Mouse (Mus musculus) cerebral cortex, adult 2 months (tissue): ENCODE data around the gene Nudt4.

Experiments used
- WGBS: fragments of 180-500 bp; shearing (Covaris S2); methylation state at CpG from one replicate; pipeline ENCODE4 v1.1.7; 2018; 5-methylcytosine and 5-hydroxymethylcytosine counted together

The Nudt4 gene

DNA sequence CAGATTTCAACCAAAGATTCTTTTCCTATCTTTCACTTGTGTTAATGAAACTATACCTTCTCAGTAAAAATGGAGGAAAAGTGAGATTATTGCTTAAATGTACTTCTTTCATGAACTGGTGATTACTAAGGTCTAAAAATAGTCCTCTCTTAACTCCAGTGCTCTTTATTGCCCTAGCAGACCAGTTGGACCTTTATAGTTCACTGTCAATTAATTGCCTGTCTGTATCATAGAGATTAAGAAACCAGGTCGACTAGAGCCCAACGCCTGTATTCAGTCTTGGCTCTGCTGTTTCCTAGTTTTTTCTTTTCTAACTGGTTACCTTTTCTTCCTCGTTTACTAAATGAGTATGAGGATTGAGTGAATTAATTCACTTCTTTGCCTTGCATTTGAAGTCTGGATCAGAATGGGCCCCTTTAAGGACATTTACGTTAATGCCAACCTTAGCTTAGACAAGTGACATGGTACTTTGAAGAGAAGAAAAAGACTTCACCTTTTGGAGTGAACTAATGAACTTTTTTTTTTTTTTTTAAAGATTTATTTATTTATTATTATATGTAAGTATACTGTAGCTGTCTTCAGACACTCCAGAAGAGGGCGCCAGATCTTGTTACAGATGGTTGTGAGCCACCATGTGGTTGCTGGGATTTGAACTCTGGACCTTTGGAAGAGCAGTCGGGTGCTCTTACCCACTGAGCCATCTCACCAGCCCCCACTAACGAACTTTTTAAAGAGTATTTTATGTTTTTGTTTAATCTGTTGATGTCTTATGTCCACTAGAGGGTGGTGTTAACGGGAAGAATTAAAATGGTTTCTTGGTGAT, 28.3 kb downstream of the Nudt4 start:
- WGBS: 81% methylated on average over 8 of the region's 8 CpGs

DNA sequence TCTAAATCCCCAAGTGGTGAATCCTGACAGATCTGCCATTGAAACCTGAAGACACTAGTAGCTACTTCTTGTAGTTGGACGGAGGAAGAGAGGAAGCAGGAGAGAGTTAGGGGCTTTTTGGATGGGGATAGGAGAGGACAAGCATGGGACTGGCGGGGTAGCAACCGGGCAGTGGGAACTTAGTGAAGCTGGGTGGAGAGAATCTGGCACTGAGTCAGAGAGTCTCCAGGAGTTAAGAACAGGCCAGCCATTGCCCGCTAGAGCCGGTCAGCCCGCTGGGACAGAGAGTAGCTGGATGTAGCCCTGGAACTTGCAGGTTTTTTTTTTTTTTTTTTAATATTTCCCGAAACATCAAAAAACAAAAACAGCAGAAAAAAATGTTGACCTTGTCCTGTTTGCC, 30.6 kb downstream of the Nudt4 start:
- 77% methylated on average over 7 of the region's 7 CpGs for WGBS

DNA sequence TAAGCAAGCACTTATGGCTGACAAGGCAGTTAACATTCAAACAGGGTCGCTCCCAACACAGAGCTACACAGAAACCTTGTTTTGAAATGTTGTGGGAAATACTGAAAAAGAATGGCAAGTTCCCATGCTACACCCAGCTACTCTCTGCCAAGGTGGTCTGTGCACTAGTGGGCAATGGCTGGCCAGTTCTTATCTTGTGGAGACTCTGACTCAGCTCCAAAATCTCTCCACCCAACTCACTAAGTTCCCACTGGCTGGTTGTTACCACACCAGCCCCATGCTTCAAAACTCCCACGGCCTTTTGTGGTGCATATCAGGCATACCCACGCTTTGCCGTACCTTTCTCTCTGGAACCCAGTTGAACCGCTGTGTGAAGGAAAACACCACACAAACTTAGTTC, 31.0 kb downstream of the Nudt4 start:
- WGBS: 85% methylated on average over 5 of the region's 5 CpGs

DNA sequence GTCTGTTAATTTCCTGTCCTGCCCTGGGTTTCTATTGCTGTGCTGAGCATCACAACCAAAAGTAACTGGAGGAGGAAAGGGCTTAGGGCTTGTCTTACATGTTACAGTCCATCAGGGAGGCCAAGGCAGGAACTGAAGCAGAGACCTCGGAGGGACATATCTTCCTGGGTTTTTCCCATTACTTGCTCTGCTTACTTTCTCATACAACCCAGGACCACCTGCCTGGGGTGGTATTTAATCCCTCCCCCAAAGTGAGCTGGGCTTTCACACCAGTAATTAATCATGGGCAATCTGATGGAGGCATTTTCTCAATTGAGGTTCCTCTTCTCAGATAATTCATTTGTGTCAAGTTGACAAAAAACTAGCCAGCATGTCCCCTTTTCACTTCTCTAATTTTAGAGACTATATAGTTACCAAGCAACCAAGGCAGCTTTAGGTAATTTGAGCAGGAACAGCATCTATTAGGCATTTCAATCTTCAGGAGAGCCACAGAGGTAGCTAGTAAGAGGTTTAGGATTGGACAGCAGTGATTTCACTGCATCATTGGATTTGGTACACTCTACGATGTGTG, 33.3 kb downstream of the Nudt4 start:
- WGBS: 55% methylated on average over 2 of the region's 2 CpGs

DNA sequence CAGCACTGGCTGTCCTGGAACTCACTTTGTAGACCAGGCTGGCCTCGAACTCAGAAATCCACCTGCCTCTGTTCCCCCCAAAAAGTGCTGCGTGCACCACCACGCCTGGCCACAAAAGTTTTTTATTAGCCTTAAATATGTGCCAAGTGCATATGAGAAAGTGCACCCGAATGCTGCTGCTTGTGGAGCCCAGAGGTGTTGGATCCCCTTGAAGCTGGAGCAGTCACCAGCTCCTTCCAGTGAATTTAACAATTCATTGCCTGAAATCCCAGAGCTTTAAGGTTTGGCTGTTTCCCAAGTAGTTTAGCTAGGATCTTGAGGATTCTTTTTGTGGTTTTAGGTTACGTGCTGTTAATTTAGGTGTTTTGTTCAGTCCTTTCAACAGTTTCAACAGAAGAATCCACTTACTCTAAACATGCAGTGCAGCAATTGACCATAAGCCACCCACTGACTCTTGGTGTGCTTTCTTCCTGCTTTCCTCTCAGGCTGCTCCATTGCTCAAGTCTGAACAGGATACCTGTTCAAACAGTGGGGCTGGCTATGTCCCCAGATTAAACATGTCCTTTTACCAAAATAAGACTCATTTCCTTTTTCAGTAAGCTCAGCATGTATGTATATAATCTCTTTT, 37.3 kb downstream of the Nudt4 start:
- WGBS: 69% methylated on average over 5 of the region's 5 CpGs

DNA sequence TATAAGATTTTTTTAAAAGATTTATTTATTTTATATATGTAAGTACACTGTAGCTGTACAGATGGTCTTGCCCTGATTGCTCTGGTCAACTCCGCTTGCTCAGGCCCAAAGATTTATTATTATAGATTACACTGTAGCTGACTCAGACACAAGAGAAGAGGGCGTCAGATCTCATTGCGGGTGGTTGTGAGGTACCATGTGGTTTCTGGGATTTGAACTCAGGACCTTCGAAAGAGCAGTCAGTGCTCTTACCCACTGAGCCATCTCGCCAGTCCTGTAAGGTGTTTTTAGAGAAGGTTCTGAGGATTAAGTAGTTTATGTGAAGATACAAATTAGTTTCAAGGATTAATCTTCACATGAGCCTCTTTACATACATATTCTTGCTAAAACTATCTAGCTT, 38.1 kb downstream of the Nudt4 start:
- 96% methylated on average over 5 of the region's 5 CpGs for WGBS

DNA sequence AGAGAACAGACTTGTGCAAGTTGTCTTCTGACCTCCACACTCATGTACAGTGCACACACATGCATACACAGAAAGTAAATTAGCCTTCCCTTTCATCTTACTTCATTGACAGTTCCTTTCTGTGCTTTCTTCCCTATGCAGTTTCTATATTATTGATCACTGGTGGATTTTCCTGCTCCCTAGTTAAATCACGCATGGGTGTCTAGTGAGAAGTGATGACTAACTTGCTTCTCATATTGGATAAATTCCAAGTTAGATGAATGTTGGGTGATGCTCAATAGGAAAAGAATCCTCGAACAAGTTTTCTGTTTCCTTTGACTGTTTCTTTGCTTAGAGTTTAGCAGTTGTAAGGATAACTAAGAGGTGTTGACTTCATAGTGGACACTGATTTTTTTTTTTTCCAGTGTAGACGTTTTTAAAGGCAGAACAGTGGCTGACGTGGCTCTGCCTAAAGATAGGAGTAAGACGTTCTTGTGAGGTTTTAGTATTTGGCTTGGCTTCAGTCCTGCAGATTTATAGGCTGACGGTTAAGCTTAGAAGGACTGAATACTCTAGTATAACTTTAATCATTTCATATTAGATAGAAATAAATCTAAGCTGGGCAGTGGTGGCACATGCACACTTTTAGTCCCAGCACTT, 38.8 kb downstream of the Nudt4 start:
- 31% methylated on average over 6 of the region's 6 CpGs for WGBS

DNA sequence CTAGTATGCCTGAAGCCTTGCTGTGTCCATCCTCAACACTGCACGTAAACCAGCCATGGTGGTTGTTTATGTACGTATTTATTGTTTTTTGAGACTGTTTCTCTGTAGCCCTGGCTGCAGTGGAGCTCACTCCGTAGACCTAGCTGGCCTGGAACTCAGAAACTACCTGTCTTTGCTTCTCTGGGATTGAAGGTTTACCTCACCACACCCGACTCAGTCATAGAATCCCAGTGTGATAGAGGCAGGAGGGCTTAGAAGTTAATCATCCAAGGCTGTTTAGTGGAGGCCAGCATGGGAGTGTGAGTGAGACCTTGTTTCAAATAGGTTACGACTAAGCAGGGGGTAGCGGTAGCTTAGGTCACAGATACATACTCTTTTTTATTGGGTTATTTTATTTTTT, 46.3 kb downstream of the Nudt4 start:
- 88% methylated on average over 6 of the region's 6 CpGs for WGBS

DNA sequence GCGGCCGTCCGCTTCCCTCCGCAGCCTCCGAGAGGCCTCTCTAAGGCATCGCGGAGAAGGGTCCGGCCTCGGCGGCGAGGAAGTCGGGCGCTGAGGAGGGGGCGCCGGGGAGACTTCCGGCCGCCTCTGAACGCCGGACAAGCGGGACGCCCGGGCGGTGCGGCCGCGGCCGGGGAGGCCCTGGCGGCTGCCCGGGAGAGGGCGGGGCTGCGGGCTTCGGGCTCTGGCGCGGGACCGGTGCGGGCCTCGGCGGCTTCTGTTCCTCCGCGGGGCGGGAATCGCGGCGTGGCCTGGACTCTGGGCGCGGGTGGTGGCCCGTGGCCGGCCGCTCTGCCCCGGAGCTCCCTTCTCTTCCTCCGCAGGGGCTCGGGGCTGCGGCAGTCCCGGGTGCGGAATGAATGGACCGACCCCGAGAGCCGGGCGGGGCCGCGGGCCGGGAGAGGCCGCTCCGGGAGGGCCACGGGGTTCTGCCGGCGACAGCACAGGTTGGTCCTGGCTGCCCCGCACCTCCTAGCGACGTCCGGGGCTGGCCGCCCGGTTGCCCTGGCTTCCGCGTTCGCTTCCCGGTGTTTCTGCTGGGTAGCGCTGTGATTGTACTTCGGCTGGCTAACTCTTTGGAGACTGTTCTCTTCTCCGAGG, 48.5 kb downstream of the Nudt4 start:
- WGBS: under 1% methylated on average over 76 of the region's 80 CpGs

DNA sequence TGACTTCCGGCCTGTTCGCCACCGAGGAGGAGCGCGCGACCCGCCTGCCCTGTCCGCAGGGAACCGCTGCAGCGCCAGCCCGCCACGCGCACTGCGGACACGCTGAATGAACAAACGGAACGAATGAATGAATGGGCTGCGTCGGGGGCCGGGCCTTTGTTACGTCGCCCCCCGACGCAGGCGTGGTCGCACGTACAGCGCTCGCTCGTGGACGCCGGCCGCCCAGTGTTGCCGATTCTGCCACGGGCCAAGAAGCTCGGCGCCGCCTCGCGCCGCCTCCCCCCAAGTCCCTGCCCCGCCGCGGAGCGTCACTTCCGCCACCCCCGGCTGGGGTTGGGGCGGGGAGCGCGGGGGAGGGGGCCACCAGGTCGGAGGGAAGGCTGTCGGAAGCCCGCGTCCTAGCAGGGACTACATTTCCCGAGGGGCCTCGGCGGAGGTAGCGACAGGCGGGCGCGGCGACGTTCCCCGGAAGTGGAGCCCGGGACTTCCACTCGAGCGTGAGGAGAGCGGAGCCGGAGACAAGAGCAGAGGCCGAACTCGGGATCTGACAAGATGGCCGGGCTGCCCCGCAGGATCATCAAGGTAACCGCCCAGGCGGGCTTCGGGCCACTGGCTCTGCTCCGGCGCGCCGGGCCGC, 49.2 kb downstream of the Nudt4 start, which contains the start of gene Ube2n:
TSS of gene Ube2n (plus strand) at position 490 of the 637 bp plus-strand sequence.
- WGBS: under 1% methylated on average over 81 of the region's 81 CpGs

DNA sequence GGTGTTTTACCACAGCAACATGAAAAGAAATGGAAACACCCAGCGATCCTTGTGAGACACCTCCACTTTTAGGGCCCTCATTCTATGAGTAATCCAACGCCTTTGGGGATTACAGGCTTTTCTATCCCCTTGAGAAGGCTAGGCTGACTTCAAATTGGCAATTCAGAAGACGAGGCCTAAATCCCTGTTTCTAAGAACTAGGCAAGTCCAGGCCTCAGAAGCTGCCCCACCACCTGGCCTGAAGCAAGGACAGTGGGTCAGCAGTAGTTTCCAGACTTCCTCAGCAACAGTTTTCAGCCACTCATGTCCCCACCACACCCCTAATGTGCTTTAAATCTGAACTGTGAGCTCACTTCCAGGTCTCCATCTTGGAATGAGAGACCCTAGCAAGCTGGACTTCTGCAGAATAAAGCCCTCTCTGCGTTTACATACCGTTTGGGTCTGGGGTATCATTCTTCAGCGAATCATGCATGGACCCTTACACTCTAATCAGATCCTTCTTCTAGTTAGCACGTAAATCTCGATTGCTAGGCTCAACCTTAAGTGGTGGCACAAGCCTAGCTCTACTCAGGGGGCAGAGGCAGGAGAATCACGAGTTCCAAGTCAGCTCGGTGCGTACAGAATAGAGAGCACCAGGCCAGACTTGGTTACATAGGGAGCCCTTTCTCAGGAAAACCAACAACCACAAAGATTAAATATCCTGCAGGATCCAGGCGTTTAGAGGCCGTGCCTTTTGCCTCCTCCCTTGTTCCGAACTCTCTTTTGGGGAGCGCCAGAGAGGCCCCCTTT, 50.0 kb downstream of the Nudt4 start:
- WGBS: 28% methylated on average over 15 of the region's 15 CpGs

DNA sequence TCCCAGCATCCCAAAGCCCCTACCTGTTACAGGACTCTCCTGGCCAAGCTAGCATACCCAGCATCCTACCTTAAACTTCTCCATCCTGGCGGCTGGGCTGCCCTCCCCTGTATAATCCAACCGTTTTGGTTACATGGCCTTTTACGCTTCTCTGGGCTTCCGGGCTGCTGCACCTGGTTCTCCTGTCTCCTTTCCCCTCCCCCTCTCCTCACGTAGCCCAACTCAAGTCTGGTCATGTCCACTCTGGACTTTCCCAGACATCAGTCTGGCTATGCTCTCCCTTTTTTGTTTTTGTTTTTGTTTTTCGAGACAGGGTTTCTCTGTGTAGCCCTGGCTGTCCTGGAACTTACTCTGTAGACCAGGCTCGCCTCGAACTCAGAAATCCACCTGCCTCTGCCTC, 51.3 kb downstream of the Nudt4 start:
- 88% methylated on average over 8 of the region's 8 CpGs for WGBS

DNA sequence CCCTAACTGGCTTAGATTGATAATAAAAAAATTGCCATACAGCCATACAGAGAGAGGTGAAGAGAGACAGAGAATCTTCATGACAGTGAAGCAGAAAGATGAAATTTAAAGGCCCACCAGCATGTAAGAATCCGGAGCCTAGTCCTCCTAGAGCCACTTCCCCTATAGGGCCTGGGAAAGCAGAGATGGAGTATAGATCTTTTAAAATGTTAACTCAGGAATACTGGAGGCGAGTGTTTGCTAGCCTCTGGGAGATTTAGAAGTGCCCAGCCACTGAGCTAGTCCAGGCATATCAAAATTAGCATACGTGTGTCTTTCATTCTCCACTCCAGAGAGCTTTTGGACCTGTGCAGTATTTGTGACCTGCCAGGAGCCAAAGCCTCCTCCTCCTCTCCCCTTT, 54.7 kb downstream of the Nudt4 start:
- WGBS: 82% methylated on average over 3 of the region's 3 CpGs

DNA sequence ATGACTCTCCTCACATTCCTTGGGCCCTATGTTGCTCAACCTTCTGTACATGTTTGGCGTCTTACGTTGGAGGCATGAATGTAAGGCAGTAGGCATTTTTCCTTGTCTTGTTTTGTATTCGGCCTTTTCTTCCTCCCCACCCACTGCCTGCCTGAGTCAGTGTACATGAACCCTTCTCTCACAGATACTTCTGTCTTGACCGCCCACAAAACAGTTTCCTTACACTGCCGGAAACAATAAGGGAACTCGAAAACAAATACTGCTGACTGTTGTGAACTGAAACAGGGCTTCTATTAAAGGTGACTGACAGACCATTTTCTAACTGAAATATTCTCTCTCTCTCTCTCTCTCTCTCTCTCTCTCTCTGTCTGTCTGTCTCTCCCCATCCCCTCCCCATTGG, 55.2 kb downstream of the Nudt4 start:
- 49% methylated on average over 6 of the region's 6 CpGs for WGBS

DNA sequence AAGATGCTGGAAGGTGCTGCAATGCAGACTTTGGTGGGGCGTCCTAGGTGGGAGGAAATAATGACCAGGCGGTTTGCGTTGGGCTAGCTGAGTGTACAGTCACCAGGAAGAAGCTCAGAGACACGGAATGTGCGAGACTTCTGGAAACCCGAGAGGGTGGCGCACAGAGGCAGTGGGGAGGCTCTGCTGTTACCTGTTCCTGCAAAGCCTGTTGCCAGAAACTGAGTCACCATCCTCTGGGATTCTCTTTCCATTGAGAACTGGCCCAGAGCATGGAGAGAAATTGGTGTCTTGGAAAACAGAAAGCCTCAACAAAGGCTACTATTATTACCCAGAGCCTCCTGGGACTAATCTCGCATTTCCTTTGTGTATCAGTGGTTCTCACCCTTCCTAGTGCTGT, 55.8 kb downstream of the Nudt4 start:
- 81% methylated on average over 8 of the region's 8 CpGs for WGBS

DNA sequence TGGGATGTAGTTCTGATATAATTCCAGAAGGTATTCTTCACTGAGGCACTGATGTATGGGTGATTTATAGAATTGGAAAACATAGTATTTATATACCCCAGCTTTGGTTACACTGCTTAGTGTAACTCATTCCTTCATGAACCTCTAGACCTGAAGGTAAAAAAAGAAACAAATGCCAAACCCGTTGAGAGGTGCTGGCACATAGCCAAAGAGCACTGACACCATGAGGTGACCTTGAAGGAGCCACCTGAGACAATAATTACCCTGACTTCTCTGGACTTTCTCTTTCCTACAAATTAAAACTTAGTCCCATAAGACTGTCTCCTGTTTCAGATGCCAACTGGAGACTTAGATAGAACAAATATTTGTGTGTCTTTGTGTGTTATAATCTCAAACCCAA, 59.6 kb downstream of the Nudt4 start:
- WGBS: 29% methylated on average over 1 of the region's 1 CpGs

DNA sequence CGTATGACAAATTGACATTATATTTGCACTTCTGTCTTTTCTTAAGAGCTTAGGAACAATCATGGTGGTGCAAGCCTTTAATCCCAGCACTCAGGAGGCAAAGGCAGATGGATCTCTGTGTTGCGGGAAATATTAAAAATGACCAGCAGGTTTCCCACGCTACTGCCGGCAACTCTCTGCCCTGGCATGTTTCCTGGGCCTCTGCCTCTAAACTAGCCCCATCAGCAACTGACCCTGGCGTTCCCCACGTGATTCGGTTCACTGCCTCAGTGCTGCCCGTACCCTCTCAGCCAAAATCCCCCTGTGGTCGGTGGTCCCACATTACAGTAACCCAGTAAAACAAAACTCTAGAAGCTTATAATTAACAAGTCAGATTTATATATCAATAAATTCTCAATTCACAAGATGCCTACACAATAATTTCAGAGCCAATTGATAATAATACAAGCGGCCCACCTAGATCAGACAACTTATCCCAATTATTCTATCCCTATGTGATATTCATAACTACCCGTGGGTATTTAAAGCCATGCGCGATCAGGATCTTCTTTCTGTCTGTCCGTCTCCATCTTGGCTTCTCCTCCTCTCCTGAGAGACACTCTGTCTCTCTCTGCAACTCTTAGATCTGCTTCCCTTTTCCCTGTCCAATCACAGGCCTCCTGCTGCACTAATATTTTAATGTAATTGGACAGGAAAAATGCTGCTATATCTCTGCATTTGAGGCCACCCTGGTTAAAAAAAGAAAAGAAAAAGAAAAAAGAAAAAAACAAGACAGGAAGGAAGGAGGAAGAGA, 60.3 kb downstream of the Nudt4 start:
- 88% methylated on average over 14 of the region's 14 CpGs for WGBS

DNA sequence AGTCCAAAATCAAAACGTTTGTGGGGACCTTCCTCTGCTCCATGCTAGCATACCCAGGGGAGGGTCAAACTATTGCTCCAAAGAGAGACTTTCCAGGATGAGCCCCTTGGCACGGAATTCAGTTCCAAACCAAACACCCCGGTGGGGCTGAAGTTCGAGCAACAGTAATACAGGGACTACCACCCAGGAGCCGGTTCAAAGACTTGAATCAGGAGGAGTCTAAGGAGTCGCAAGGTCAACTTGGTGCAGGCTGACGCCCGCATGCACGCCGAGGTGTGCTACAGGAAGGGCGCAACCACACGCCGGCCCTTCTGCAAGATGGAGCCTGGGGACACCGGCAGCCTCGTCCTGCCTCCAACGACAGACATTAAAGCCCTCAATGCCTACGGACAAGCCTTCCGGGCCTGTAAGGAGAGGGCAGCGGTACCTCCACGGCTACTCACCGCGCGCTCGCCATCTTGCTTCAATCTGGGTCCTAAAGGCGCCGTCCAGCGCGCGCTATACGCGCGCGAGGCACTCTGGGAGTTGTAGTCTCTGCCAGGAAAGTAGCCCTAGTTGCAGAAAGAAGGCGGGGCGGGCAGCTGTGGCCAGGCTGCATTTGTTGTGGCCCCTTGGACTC, 62.4 kb downstream of the Nudt4 start, which contains the start of gene Mrpl42:
TSS of gene Mrpl42 (minus strand) at position 478 of the 619 bp plus-strand sequence.
- WGBS: under 1% methylated on average over 35 of the region's 35 CpGs

DNA sequence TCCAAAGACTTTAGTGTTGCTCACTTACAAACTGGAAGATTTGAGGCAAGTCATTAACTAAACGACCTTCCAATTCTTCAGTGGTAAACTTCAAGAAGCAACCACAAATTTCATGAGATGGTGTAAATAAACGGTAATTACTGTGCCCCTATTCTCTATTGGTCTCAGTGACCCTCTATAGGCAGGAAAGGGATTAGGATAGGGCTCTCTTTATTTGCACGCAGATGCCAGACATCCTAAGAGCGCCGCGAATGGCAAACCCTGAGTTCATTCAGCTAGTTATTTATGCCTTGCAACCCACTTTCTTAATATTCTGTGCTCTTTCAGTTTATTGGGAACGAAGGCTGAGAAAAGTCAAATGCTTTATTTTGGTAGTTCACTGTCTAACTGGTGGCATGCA, 62.9 kb downstream of the Nudt4 start:
- under 1% methylated on average over 7 of the region's 7 CpGs for WGBS
